Mouse (Mus musculus): ENCODE data around the gene Olfr904. TPM values are rescaled to one million over a fixed set of nuclear protein-coding genes. Genes with fewer than 3 reads are reported as not detected.

Gene Olfr904
- polyA plus RNA-seq, 1 experiment from 2014 or later = not detected

DNA sequence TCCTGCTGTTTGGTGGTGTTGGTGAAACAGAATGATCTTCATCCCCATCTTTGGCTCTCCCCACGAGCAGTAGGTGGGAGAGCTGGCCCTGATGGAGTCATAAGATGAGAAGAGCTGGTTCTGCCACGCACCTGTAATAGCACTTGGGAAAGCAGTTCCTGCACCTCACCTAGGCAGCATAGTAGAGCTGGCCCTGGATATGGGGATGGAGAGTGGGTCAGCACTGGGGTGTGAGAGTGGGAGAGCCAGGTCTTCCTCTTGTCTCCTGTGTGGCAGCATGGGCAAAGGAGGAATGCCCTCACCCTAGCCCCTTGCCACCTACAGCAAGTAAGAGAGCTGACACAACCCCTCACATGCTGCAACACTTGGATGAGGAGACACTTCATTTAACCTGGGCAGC, 49.4 kb downstream of the Olfr904 start:
- ATAC-seq = no peak
- Histone ChIP-seq H3K9ac (ENCODE audit: low read depth, low read length) (no peak overlapping the region), H3K36me3 (ENCODE audit: control insufficient read depth, insufficient read depth, low read length) (no peaks in the 10 kb centered on the region), H3K4me1 (ENCODE audit: control insufficient read depth, insufficient read depth, low read length) (no peaks in the 10 kb centered on the region), H3K9me3 (replicated peaks; ENCODE audit: control insufficient read depth, low read length, poor library complexity, severe bottlenecking) (no peaks in the 10 kb centered on the region), H3K4me3 (ENCODE audit: low read depth, low read length) (no peak overlapping the region), H3K27ac (ENCODE audit: low read length) (no peak overlapping the region), H3K4me2 (ENCODE audit: low read length) (no peak overlapping the region), H3K27me3 (ENCODE audit: control insufficient read depth, insufficient read depth, low read depth, low read length) (no peaks in the 10 kb centered on the region)
- WGBS = 74% methylated on average over 2 of the region's 2 CpGs

Other genes with a start within 250 kb of the Olfr904 start
- gene Olfr894, start 245.1 kb upstream of the Olfr904 start, polyA plus RNA-seq (2015; fragmentation: Nextera tagmentation; extraction: Ambion mirVana) = not detected in 2 replicates
- not detected in 2 replicates for gene Olfr143, start 210.4 kb upstream of the Olfr904 start, polyA plus RNA-seq (2015; fragmentation: Nextera tagmentation; extraction: Ambion mirVana)
- gene Olfr895, start 195.3 kb upstream of the Olfr904 start, polyA plus RNA-seq (2015; fragmentation: Nextera tagmentation; extraction: Ambion mirVana) = not detected in 2 replicates
- not detected in 2 replicates for gene Olfr896-ps1, start 172.0 kb upstream of the Olfr904 start, polyA plus RNA-seq (2015; fragmentation: Nextera tagmentation; extraction: Ambion mirVana)
- gene Olfr25, start 134.1 kb upstream of the Olfr904 start, polyA plus RNA-seq (2015; fragmentation: Nextera tagmentation; extraction: Ambion mirVana) = not detected in 2 replicates
- gene Olfr898, start 114.7 kb upstream of the Olfr904 start, polyA plus RNA-seq (2015; fragmentation: Nextera tagmentation; extraction: Ambion mirVana) = not detected in 2 replicates
- gene Olfr250, start 96.2 kb upstream of the Olfr904 start, polyA plus RNA-seq (2015; fragmentation: Nextera tagmentation; extraction: Ambion mirVana) = not detected in 2 replicates
- gene Olfr251, start 86.1 kb upstream of the Olfr904 start, polyA plus RNA-seq (2015; fragmentation: Nextera tagmentation; extraction: Ambion mirVana) = not detected in 2 replicates
- gene Olfr147, start 61.4 kb upstream of the Olfr904 start, polyA plus RNA-seq (2015; fragmentation: Nextera tagmentation; extraction: Ambion mirVana) = not detected in 2 replicates
- gene Olfr901, start 33.7 kb upstream of the Olfr904 start, polyA plus RNA-seq (2015; fragmentation: Nextera tagmentation; extraction: Ambion mirVana) = not detected in 2 replicates
- not detected in 2 replicates for gene Olfr902, start 15.5 kb upstream of the Olfr904 start, polyA plus RNA-seq (2015; fragmentation: Nextera tagmentation; extraction: Ambion mirVana)
- gene Olfr905, start 8.0 kb downstream of the Olfr904 start, polyA plus RNA-seq (2015; fragmentation: Nextera tagmentation; extraction: Ambion mirVana) = not detected in 2 replicates
- gene Olfr906, start 23.9 kb downstream of the Olfr904 start, polyA plus RNA-seq (2015; fragmentation: Nextera tagmentation; extraction: Ambion mirVana) = not detected in 2 replicates
- gene Olfr907, start 32.7 kb downstream of the Olfr904 start, polyA plus RNA-seq (2015; fragmentation: Nextera tagmentation; extraction: Ambion mirVana) = not detected in 2 replicates
- gene Olfr911-ps1, start 58.4 kb downstream of the Olfr904 start, polyA plus RNA-seq (2015; fragmentation: Nextera tagmentation; extraction: Ambion mirVana) = not detected in 2 replicates
- not detected in 2 replicates for gene Olfr910, start 74.7 kb downstream of the Olfr904 start, polyA plus RNA-seq (2015; fragmentation: Nextera tagmentation; extraction: Ambion mirVana)
- gene Olfr912, start 117.0 kb downstream of the Olfr904 start, polyA plus RNA-seq (2015; fragmentation: Nextera tagmentation; extraction: Ambion mirVana) = not detected in 2 replicates
- not detected in 2 replicates for gene Olfr913, start 129.6 kb downstream of the Olfr904 start, polyA plus RNA-seq (2015; fragmentation: Nextera tagmentation; extraction: Ambion mirVana)
- not detected in 2 replicates for gene Olfr914, start 142.0 kb downstream of the Olfr904 start, polyA plus RNA-seq (2015; fragmentation: Nextera tagmentation; extraction: Ambion mirVana)
- gene Olfr916, start 196.7 kb downstream of the Olfr904 start, polyA plus RNA-seq (2015; fragmentation: Nextera tagmentation; extraction: Ambion mirVana) = not detected in 2 replicates
- not detected in 2 replicates for gene Olfr917, start 202.7 kb downstream of the Olfr904 start, polyA plus RNA-seq (2015; fragmentation: Nextera tagmentation; extraction: Ambion mirVana)
- not detected in 2 replicates for gene Olfr918, start 211.5 kb downstream of the Olfr904 start, polyA plus RNA-seq (2015; fragmentation: Nextera tagmentation; extraction: Ambion mirVana)
- gene Olfr919, start 240.5 kb downstream of the Olfr904 start, polyA plus RNA-seq (2015; fragmentation: Nextera tagmentation; extraction: Ambion mirVana) = not detected in 2 replicates

Measured in midbrain, embryonic 16.5 days (tissue).